Mouse (Mus musculus): ENCODE measurements around the gene 4931409K22Rik. TPM values are rescaled to one million over a fixed set of nuclear protein-coding genes. Genes with fewer than 3 reads are reported as not detected.

4931409K22Rik gene
- total and polyA plus RNA-seq, 2 experiments from 2014 or later: 0.11 TPM; not detected in 1

DNA sequence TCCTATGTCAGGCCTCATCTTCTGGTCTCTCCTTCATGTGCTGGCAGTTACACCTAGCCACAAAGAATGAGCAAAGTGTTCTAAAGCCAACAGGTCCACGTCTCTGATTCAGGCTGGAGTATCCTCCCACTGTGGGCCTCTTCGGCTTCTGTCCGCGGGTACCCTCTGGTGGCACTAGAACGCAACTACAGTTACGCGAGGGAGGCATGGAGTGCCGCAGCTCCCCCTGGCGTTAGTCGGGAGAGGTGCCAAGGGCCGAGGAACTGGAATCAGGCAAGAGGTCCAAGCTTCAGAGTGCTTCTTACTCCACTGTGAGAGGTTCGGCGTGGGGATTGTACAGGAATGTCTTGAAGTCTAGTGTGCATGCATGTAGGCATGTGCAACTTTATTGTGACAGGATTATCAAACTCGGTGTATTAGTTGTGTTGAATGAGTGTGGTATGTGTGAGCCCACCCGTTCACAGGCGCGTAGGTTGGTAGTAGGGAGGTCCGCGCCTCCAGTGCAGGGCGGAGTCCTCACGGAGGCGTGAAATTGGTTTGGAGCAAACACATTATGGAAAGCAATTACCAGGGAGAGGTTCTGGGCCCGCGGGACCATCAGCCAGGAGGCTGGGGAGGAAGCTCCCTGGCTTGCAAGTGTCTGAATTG, 26.4 kb downstream of the 4931409K22Rik start:
- Histone ChIP-seq H3K4me2 (ENCODE audit: low read depth) (no peak overlapping the region), H3K27ac (ENCODE audit: low read depth, low read length) (no peak overlapping the region)
- peak; percentile 74 for ATAC-seq

DNA sequence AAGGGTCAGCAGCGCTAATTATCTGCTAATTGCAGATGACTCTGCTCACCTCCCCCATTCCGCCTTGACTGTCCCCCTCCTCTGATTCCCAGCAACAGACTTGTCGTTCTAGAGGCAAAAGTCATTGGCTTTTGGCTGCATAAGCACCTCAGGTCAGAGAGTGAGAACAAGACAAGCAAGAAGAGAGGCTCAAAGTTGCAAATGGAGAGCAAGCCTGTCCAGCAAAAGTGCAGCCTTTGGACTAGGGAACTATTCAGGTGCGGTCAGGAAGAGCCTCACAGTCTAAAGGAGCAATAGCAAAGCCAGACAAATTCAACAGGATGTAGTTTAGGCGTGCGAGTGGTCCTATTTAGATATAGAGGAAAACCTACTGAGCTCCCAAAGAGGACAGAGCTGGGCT, 28.8 kb downstream of the 4931409K22Rik start:
- Histone ChIP-seq H3K27me3 (ENCODE audit: insufficient read depth, low read length) (peaks cover 50% of the 10 kb centered on the region), H3K4me3 (ENCODE audit: low read depth, low read length) (no peak overlapping the region), H3K4me2 (ENCODE audit: low read depth) (no peak overlapping the region), H3K36me3 (ENCODE audit: insufficient read depth) (no peaks in the 10 kb centered on the region), H3K4me1 (ENCODE audit: insufficient read depth) (no peaks in the 10 kb centered on the region), H3K9me3 (ENCODE audit: low read length) (no peaks in the 10 kb centered on the region), H3K9ac (no peak overlapping the region), H3K27ac (ENCODE audit: low read depth, low read length) (no peak overlapping the region)
- TF ChIP-seq CTCF (IDR thresholded peaks at IDR 0.05; ENCODE audit: low read depth): no peak
- no peak for DNase-seq
- 20% methylated on average over 6 of the region's 6 CpGs for WGBS
- no peak for ATAC-seq

More for the DNA sequence above, 26.4 kb downstream of the 4931409K22Rik start:
- Histone ChIP-seq H3K36me3 (ENCODE audit: insufficient read depth) (no peaks in the 10 kb centered on the region), H3K9ac (no peak overlapping the region), H3K4me3 (ENCODE audit: low read depth, low read length) (no peak overlapping the region), H3K9me3 (ENCODE audit: low read length) (no peaks in the 10 kb centered on the region), H3K27me3 (ENCODE audit: insufficient read depth, low read length) (peaks cover 27% of the 10 kb centered on the region), H3K4me1 (ENCODE audit: insufficient read depth) (no peaks in the 10 kb centered on the region)
- WGBS: 21% methylated on average over 24 of the region's 24 CpGs
- TF ChIP-seq CTCF (IDR thresholded peaks at IDR 0.05; ENCODE audit: low read depth): peak; percentile 100
- peak; percentile 96 for DNase-seq

DNA sequence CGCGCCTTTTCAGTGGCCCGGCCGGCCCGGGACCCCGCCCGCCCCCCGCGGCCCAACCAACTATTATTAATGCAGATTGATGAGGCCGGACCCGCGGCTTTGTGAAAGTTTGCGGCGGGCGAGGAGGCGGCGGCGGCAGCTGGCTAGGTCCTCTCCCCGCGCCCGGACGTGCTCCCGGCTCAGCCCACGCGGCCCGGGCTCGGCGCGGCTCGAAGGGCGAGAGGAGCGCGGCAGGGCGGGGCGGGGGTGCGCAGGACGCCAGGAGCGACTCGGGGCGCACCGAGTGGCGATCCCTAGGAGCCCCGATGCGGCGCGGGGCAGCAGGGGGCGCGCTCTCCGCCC, 29.7 kb downstream of the 4931409K22Rik start, which contains the start of gene Gbx1:
Gbx1 (minus strand) TSS at position 314 of the 342 bp plus-strand sequence.
- peak within 1 kb of the TSS; percentile 44 for H3K4me3 ChIP-seq (ENCODE audit: low read depth, low read length)
- peak within 1 kb of the TSS; percentile 43; the same call in 1 of the 2 replicates for H3K9ac ChIP-seq
- DNase-seq: no peak
- H3K4me1 ChIP-seq (ENCODE audit: insufficient read depth): no peaks in the 10 kb centered on the region
- no peaks in the 10 kb centered on the region for H3K9me3 ChIP-seq (ENCODE audit: low read length)
- 0 out of 2 replicates have a peak, but pooled peaks have one; percentile 9 for TF ChIP-seq CTCF (IDR thresholded peaks at IDR 0.05; ENCODE audit: low read depth)
- peak within 1 kb of the TSS; percentile 88 for H3K4me2 ChIP-seq (ENCODE audit: low read depth)
- H3K36me3 ChIP-seq (ENCODE audit: insufficient read depth): no peaks in the 10 kb centered on the region
- H3K27me3 ChIP-seq (ENCODE audit: insufficient read depth, low read length): peaks cover 57% of the 10 kb centered on the region
- ATAC-seq: 0 out of 2 replicates have a peak, but pooled peaks have one; percentile 21
- WGBS: under 1% methylated on average over 44 of the region's 49 CpGs
- H3K27ac ChIP-seq (ENCODE audit: low read depth, low read length): no peak within 1 kb of the TSS

DNA sequence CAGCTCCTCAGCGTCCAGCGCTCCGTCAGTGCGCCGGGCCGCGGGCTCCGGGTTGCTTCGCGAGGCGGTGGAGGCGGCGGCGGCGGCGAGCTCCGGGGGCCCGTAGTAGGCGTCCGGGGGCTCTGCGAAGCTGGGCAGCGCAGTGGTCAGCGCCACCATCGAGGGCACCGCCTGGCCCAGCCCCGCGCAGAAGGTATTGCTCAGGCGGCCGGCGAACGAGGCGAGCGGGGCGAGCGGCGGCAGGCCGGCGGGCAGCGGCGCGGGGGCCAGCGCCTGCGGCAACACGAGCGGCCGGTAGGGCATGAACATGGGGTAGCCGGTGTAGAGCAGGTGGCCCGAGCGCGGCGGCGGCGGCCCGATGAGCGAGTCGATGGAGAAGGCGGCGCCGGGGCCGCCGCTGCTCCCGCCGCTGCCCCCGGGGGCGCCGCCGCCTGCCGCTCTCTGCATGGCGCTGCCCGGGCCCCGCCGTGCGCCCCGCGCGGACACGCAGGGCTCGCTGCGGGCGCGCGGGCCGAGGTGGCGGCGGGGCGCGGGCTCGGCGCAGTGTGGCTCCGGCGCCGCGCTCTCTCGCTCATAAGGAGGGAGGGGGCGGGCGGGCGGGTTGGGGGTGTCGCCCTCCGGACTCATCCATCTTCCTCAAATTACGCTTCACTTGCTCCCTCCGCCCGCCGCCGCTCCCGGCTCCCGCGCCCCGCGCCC, 30.3 kb downstream of the 4931409K22Rik start:
- peak; percentile 59 for ATAC-seq
- no peaks in the 10 kb centered on the region for H3K4me1 ChIP-seq (ENCODE audit: insufficient read depth)

DNA sequence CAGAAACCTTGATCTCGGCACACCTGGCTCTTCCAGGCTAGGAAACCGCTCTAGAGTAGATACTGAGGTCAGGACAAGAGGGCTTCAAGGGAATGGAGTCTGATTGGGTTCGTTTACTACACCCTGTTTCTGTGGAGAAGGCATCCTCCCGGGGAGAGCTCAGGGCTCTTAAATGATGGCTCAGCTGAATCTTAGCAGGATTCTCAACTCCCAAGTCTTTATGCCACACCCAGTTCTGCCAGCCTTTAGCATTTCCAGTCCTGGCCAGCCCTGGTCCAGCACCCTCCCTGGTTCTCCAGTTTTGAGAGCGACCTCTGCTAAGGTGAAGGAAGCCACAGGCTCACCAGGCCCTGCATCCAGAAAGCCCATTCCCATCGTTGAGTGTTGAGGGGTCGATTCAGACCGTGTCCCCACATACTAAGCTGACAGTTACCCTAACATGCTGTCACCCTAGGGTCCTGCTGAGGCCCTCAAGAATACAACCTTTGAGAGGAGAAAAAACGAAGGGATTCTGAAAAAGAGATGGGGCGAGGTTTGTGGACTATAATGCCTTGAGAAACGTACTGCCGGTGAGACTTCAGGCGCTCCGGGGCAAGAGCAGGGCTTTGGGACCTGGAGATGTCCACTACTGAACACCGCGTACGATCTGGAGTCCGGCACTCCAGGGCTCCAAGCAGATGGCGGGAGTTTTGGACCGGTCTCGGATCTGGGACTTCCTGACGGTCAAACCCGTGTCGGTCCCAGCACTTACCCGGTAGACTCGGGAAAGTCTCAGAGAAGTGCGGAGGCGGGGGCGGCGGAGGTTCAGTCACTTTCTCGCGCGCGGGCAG, 31.0 kb downstream of the 4931409K22Rik start:
- no peak for ATAC-seq
- Histone ChIP-seq H3K27me3 (ENCODE audit: insufficient read depth, low read length) (peaks cover 64% of the 10 kb centered on the region), H3K36me3 (ENCODE audit: insufficient read depth) (no peaks in the 10 kb centered on the region), H3K4me1 (ENCODE audit: insufficient read depth) (no peaks in the 10 kb centered on the region), H3K9me3 (ENCODE audit: low read length) (no peaks in the 10 kb centered on the region), H3K4me3 (ENCODE audit: low read depth, low read length) (peak overlapping the region; percentile 44), H3K9ac (no peak overlapping the region), H3K4me2 (ENCODE audit: low read depth) (peak overlapping the region; percentile 88), H3K27ac (ENCODE audit: low read depth, low read length) (no peak overlapping the region)
- WGBS: 3% methylated on average over 34 of the region's 34 CpGs
- no peak for TF ChIP-seq CTCF (IDR thresholded peaks at IDR 0.05; ENCODE audit: low read depth)
- DNase-seq: no peak

More for the DNA sequence above, 30.3 kb downstream of the 4931409K22Rik start:
- Histone ChIP-seq H3K4me2 (ENCODE audit: low read depth) (peak overlapping the region; percentile 88), H3K9ac (peak overlapping the region; percentile 43; the same call in 1 of the 2 replicates), H3K9me3 (ENCODE audit: low read length) (no peaks in the 10 kb centered on the region), H3K27ac (ENCODE audit: low read depth, low read length) (no peak overlapping the region), H3K27me3 (ENCODE audit: insufficient read depth, low read length) (peaks cover 62% of the 10 kb centered on the region), H3K4me3 (ENCODE audit: low read depth, low read length) (peak overlapping the region; percentile 44), H3K36me3 (ENCODE audit: insufficient read depth) (no peaks in the 10 kb centered on the region)
- WGBS: under 1% methylated on average over 62 of the region's 109 CpGs
- TF ChIP-seq CTCF (IDR thresholded peaks at IDR 0.05; ENCODE audit: low read depth): no peak
- no peak for DNase-seq

DNA sequence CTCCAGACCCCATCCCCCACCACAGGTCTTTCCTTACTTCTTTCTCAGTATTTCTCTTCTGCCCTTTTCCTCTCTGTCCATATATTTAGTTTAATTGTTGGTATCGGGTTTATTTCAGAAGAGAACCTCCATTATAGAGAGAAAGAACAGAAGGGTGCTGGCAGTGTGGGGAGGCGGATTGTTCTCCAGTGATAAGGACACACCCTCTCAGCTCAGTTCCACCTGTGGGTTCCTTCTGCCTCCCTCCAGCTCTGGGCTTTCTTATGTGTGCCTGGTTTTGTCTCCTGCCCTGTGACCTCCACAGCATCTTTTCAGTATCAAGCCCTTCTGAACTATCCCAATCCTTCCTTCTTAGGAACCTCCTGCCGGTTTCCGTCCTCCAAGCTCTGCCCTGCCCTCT, 32.1 kb downstream of the 4931409K22Rik start:
- no peak for ATAC-seq
- no peak overlapping the region for H3K4me2 ChIP-seq (ENCODE audit: low read depth)
- WGBS: 17% methylated on average over 4 of the region's 4 CpGs
- H3K4me1 ChIP-seq (ENCODE audit: insufficient read depth): no peaks in the 10 kb centered on the region
- no peak for DNase-seq
- H3K9me3 ChIP-seq (ENCODE audit: low read length): no peaks in the 10 kb centered on the region
- H3K4me3 ChIP-seq (ENCODE audit: low read depth, low read length): no peak overlapping the region
- H3K9ac ChIP-seq: no peak overlapping the region
- no peak for TF ChIP-seq CTCF (IDR thresholded peaks at IDR 0.05; ENCODE audit: low read depth)
- no peaks in the 10 kb centered on the region for H3K36me3 ChIP-seq (ENCODE audit: insufficient read depth)
- no peak overlapping the region for H3K27ac ChIP-seq (ENCODE audit: low read depth, low read length)
- H3K27me3 ChIP-seq (ENCODE audit: insufficient read depth, low read length): peaks cover 61% of the 10 kb centered on the region

Measured in forebrain, postnatal 0 days (tissue).